Mouse (Mus musculus) cerebellum, adult 11 months (tissue): ENCODE data around the gene 9530068E07Rik.
A peak's percentile ranks its signal among the peaks of the same experiment; 100 is the strongest.
"Not testable (repeated sequence)": the region's sequence is repeated elsewhere in the genome, so short reads cannot be mapped to it uniquely, and the experiment has no call there.

Experiments
- DNase-seq: peaks from one replicate; pipeline ENCODE4 v3.0.0; 2022

The 9530068E07Rik gene

DNA sequence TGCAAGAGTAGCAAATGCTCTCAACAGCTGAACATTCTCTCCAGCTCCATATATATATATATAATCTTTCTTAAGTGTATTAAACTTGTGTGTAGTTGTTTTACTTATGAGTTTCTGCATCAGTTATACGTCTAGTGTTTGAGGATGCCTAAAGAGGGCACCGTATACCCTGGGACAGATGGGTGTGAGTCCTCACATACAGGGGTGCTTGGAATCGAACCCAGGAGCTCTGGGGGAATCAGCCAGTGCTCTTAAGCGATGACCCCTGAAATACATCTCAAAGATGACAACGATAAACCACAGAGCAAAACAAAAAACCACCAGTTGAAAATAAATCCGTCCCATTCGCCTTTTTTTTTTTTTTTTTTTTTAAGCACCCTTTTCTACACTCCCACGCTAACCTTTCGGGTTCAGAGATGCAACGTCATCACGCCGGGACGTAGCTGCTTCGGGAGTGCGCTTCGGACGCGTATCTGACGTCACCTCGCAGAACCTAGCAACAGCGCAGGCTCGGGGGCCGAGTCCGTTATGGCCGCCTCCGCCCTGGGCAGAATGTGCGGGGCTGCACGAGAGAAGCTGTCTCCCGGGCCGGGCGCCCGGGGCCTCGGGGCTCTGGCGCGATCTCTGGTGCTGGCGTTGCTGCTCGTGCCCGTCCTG is at the start of gene 9530068E07Rik:
Gene 9530068E07Rik (plus strand): TSS at position 489 of the 657 bp plus-strand sequence.
- peak; percentile 89 for DNase-seq

GRCm38 (mm10) chr11:52346635-52347005 is 49.6 kb upstream of the 9530068E07Rik start:
- DNase-seq: no peak

GRCm38 (mm10) chr11:52348156-52348555 is 48.1 kb upstream of the 9530068E07Rik start:
- no peak for DNase-seq

DNA sequence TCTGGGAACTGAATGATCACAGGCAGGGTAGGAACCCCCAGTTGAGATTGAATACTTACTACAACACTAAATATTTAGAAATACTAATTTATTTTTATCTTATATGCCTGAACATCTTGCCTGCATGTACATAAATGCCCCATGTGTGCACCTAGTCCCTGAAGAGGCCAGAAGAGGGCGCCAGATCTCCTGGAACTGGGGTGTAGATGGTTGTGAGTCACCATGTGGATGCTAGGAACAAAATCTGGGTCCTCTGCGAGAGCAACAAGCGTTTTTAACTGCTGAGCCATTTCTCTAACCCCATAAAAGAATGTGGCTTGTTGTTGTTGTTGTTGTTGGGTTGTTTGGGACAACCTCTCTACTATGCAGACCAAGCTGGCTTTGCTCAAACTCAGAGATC is 47.5 kb upstream of the 9530068E07Rik start:
- no peak for DNase-seq

DNA sequence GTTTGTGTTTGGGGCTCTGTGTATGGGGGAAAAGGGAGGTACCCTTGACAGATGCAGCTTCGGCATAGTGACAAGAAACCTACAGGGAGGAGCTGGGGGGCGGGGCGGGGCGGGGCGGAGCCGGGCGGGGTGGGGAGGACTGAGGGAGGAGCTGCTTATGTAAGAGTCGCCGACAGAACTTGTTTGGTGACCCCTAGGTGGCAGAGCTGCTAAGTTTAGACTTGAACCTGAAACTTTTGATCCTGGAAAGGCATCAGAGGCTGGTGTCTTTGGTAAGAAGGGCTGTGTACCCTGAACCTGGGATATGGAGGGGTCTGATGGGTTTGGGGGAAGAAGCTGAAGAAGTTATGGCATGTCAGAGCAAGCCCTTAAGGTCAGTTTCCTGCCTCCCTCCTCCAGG is 45.3 kb upstream of the 9530068E07Rik start:
- DNase-seq: no peak

DNA sequence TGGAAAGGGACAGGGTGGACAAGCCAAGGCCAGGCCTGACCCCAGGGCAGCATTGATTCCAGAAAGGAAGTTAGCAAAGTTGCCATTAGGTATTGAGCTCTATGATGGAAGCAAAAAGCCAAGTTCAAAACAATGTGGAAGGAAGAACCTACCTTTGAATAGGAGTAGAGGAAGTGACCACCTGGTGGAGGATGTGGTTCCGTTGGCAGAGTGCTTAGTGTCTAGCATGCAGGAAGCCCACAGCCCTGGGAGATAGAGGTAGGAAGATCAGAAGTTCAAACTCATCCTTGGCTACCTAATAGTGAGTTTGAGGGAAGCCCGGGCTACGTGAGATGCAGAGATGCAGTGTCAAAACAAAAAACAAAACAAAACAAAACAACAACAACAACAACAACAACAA is 44.0 kb upstream of the 9530068E07Rik start:
- DNase-seq: no peak

DNA sequence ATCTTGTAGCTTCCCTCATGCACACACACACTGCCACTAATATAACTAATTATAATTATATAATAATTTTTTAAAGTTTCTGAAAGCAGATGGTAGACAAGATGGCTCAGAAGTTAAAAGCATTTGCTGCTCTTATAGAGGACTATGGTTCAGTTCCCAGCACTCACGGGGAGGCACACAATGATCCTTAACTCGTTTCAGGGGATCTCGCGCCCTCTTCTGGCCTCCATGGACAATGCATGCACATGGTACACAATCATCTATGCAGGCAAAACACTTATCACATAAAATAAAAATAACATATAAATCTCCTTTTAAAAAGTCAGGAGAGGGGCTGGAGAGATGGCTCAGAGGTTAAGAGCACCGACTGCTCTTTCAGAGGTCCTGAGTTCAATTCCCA is 41.6 kb upstream of the 9530068E07Rik start:
- DNase-seq: no peak

GRCm38 (mm10) chr11:52355601-52356000 is 40.6 kb upstream of the 9530068E07Rik start:
- no peak for DNase-seq

DNA sequence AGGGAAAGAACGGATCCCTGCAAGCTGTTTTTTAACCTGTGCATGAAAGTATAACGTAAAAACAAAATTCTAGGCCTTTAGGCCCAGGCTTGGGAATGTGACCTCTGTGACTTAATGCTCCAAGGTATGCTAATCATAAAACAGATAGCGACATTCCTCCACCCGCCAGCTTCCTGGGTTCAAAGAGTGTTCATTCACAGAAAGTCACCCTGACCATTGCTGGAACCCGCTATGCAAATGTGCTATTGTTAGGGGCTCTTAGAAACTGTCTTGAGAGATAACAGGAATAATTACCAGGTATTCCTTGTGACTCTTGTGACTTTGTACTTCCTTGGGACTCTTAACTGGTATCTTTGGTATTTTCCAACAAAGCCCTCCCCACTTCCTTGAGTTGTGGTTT is 39.1 kb upstream of the 9530068E07Rik start:
- DNase-seq: not testable (repeated sequence)

DNA sequence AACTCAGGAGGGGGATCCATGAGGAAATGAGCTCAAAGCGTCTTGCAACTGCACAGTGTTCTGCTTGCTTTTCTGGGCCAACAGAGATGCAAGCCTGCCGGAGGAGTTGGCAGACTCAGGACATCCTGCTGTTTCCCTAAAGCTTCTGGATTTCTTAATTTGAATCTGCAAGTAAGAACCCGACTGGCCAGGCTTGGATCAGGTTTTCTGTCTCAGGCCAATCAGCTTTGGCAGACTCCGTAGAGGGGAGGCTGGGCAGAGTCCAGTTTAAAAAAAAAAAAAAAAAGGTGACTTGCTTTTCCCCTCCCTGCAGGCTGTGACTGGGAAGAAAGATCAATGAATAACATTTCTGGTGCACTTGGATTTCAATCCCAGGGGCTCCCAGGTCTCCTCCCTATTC is 37.7 kb upstream of the 9530068E07Rik start:
- DNase-seq: no peak

GRCm38 (mm10) chr11:52359686-52360470 is 36.4 kb upstream of the 9530068E07Rik start:
- DNase-seq: no peak

GRCm38 (mm10) chr11:52360471-52361277 is 35.6 kb upstream of the 9530068E07Rik start, which contains the start of gene Vdac1:
TSS of gene Vdac1 (plus strand) at chr11:52360860.
- peak; percentile 88 for DNase-seq

DNA sequence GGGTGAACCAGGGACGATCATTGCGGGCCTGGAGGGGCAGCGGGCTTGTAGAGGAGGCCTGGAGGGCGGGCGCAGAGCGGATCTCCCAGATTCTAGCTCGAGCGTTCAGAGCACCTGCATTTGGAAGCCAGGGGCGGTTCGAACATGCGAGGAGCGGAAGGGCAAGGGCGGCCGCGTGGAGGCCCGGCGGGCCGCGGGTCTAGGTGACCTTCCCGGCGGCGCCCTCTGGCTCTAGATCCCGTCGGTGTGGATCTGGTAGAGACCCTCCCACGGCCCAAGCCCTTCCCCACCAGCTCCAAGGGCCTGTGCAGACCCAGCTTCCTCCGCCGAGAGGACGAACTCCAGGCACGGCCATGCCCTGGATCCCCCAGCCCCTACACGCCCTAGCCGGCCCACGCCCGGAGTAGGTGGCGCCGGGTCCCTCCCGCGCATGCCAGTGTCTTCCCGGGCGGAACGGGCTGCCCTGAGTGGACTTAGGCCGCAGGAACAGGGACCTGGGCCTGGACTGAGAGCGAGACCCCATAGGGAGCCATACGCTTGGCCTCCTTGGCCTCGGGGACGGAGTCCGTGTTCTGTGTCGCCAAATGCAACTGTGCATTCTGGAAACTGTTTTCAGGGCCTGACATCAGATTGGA is 34.8 kb upstream of the 9530068E07Rik start:
- no peak for DNase-seq

- DNase-seq: no peak
These were observed 31.9 kb upstream of the 9530068E07Rik start for GRCm38 (mm10) chr11:52364376-52364775.

GRCm38 (mm10) chr11:52365143-52365542 is 31.1 kb upstream of the 9530068E07Rik start:
- DNase-seq: no peak

DNA sequence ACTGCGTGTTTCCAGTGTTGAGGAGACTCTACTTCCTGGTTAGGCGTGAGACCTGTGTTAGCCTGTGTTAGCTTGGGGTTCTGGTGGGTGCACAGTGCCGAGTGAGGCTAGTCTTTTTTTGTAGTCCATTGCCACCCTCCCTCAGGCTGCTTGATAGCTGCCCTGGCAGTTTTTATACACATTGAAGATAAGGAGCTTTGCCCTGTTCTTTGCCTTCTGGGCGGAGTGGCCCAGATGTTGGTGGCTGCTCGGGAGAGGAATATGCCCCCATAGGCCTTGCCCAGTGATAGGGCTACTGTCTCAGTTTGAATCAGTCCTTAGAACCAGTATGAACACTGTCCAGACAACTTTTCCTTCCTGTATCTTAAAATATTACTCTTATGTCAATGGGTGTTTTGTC is 29.9 kb upstream of the 9530068E07Rik start:
- no peak for DNase-seq

GRCm38 (mm10) chr11:52368176-52368985 is 27.8 kb upstream of the 9530068E07Rik start:
- DNase-seq: no peak

DNA sequence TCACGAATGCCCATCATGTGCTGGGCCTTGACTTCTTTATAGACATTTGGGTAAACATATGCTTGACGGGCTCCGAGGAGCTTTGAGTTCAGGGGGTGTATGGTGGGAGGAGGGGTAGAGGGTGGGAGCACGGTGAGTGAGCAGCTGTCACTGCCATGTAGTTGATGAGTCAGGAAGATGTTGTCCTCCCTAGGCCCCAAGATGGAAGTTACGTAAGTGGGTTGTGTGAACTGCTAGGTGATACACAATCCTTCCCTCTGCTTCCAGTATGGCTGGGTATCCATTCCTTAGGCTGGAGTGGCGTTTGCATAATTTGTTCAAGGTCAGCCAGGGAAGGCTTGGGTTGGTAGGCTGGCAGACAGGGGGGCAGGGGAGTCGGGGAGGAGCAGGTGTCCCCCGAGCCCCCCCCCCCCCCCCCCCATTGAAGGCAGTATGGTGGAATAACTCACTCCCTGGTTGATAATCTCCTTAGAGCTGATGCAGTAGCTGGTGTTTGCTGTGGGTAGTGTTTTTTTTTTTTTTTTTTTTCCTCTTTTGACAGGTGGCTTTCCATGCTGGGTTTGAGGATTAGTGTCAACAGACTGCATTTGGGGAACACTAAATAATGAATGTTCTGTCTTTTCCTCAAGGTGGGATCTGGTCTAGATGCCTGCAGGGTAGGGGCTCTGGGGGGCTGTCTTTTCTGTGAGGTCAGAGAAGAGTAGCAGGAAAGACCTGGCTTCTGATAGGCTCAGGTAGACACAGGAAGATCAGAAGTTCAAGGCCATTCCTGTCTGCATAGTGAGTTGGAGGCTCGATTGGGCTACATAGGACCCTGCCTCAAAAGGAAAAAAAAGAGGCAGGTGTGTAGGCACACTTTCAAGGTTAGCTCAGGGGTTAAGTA is 26.7 kb upstream of the 9530068E07Rik start:
- DNase-seq: no peak

GRCm38 (mm10) chr11:52370135-52370452 is 26.1 kb upstream of the 9530068E07Rik start:
- no peak for DNase-seq

- peak; percentile 52 for DNase-seq
These were observed 25.7 kb upstream of the 9530068E07Rik start for GRCm38 (mm10) chr11:52370538-52370937.

- DNase-seq: no peak
These were observed 22.4 kb upstream of the 9530068E07Rik start for GRCm38 (mm10) chr11:52373841-52374240.
